Mouse (Mus musculus) liver, embryonic 12.5 days (tissue): ENCODE data around the gene Mat2b. TPM values are rescaled to one million over a fixed set of nuclear protein-coding genes. Genes with fewer than 3 reads are reported as not detected.

ENCODE experiments used
- ATAC-seq: fragments of 200-750 bp; cut with Nextera tagmentation; 2 replicates; pipeline ENCODE4 v1.8.0; 2017; ENCODE audit warnings: moderate number of reproducible peaks, mild to moderate bottlenecking, moderate library complexity
- H3K27ac ChIP-seq: fragments of 300-500 bp; sonication (generic); 2 replicates; pipeline ENCODE4 v1.5.1; 2016; ENCODE audit warnings: mild to moderate bottlenecking
- H3K27me3 ChIP-seq: fragments of 300-500 bp; sonication (generic); replicated peaks from 2 replicates; pipeline ENCODE4 v1.6.1; 2016; ENCODE audit warnings: mild to moderate bottlenecking, moderate library complexity
- H3K36me3 ChIP-seq: fragments of 300-500 bp; sonication (generic); 2 replicates; pipeline ENCODE4 v1.6.1; 2016; ENCODE audit warnings: mild to moderate bottlenecking, moderate library complexity
- H3K4me1 ChIP-seq: fragments of 300-500 bp; sonication (generic); 2 replicates; pipeline ENCODE4 v1.6.1; 2016
- H3K4me2 ChIP-seq: fragments of 300-500 bp; sonication (generic); 2 replicates; pipeline ENCODE4 v1.6.1; 2016; ENCODE audit warnings: mild to moderate bottlenecking, moderate library complexity
- H3K4me3 ChIP-seq: fragments of 300-500 bp; sonication (generic); 2 replicates; pipeline ENCODE4 v1.5.1; 2016; ENCODE audit warnings: mild to moderate bottlenecking, moderate library complexity
- H3K9ac ChIP-seq: fragments of 300-500 bp; sonication (generic); 2 replicates; pipeline ENCODE4 v1.6.1; 2016; ENCODE audit warnings: mild to moderate bottlenecking, moderate library complexity
- H3K9me3 ChIP-seq: fragments of 300-500 bp; sonication (generic); replicated peaks from 2 replicates; pipeline ENCODE4 v1.6.1; 2016; ENCODE audit warnings: mild to moderate bottlenecking, moderate library complexity
- WGBS: fragments of 180-500 bp; shearing (Covaris S2); methylation state at CpG from one replicate; pipeline ENCODE4 v1.1.7; 2016; ENCODE audit not compliant: insufficient replicate concordance; 5-methylcytosine and 5-hydroxymethylcytosine counted together
- polyA plus RNA-seq: library from polyadenylated mRNA; unstranded; fragments of >200 nt; fragmentation: Nextera tagmentation; extraction: Ambion mirVana; gene quantifications from 2 replicates; pipeline ENCODE4 v1.2.1, GENCODE M21; 2016

Gene Mat2b
- polyA plus RNA-seq, 1 experiment from 2014 or later: 64.8 TPM

DNA sequence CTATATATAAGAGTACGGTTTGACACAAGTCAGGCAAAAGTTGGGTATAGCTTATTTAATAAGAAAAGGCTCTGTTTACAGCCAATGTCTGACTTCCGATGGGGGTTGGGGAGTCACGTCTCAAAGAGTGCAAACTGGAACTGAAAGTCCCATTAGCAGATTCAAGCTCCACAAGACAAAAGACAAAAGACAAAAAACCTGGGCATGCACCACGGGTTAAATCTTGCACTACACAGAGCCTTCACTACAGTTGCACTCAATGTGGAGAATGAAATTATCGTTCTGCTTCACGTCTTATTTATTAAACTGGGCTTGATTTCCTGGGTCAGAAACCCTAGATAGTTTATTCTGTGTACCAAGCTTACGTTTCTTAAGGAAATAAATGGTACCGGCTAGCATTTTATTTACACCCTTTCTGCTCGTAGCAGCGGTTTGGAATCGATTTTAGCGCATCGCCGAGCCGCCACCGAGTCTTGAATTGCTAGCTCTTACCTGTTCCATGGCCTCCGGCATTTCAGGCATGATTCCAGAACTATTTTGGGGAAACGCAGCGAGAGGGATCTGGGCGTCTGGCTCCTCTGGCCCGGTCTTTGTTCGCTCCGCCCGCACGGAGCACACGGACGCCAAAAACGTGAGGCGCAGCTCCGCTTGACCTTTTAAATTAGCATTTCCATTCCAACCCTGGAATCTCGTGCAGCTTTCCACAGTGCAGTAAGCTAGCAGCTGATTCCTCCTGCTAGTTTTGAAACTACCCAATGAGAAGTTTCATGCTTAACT is 504 bp downstream of the Mat2b start:
- peak overlapping the region; percentile 96 for H3K27ac ChIP-seq
- H3K4me2 ChIP-seq: peak overlapping the region; percentile 91
- H3K27me3 ChIP-seq: no peaks in the 10 kb centered on the region
- peaks cover 32% of the 10 kb centered on the region for H3K4me1 ChIP-seq
- peak overlapping the region; percentile 79 for H3K9ac ChIP-seq
- no peaks in the 10 kb centered on the region for H3K9me3 ChIP-seq
- under 1% methylated on average over 31 of the region's 31 CpGs for WGBS
- peaks cover 4% of the 10 kb centered on the region; the same call in 1 of the 2 replicates for H3K36me3 ChIP-seq
- H3K4me3 ChIP-seq: peak overlapping the region; percentile 86
- no peak for ATAC-seq

- under 1% methylated on average over 16 of the region's 16 CpGs for WGBS
- peak overlapping the region; percentile 96 for H3K27ac ChIP-seq
- peak overlapping the region; percentile 86 for H3K4me3 ChIP-seq
- H3K4me1 ChIP-seq: peaks cover 32% of the 10 kb centered on the region
- peak; percentile 33 for ATAC-seq
- H3K27me3 ChIP-seq: no peaks in the 10 kb centered on the region
- peak overlapping the region; percentile 79 for H3K9ac ChIP-seq
- peak overlapping the region; percentile 91 for H3K4me2 ChIP-seq
- 0 out of 2 replicates have a peak, but pooled peaks cover 3% of the 10 kb centered on the region for H3K36me3 ChIP-seq
- H3K9me3 ChIP-seq: no peaks in the 10 kb centered on the region
Observed at GRCm38 (mm10) chr11:40693366-40693951, 1.5 kb downstream of the Mat2b start.

- Histone ChIP-seq H3K4me3 (peak overlapping the region; percentile 86), H3K27me3 (no peaks in the 10 kb centered on the region), H3K9me3 (no peaks in the 10 kb centered on the region), H3K4me1 (peaks cover 32% of the 10 kb centered on the region), H3K36me3 (peaks cover 9% of the 10 kb centered on the region), H3K9ac (peak overlapping the region; percentile 79), H3K27ac (peak overlapping the region; percentile 96), H3K4me2 (peak overlapping the region; percentile 91)
- peak; percentile 97 for ATAC-seq
- WGBS: under 1% methylated on average over 36 of the region's 36 CpGs
Observed at GRCm38 (mm10) chr11:40692511-40693365, 2.3 kb downstream of the Mat2b start.

GRCm38 (mm10) chr11:40692101-40692509 is 2.9 kb downstream of the Mat2b start:
- H3K4me2 ChIP-seq: peak overlapping the region; percentile 91
- H3K36me3 ChIP-seq: peaks cover 15% of the 10 kb centered on the region
- 1% methylated on average over 28 of the region's 28 CpGs for WGBS
- peak overlapping the region; percentile 96 for H3K27ac ChIP-seq
- ATAC-seq: peak; percentile 88
- no peaks in the 10 kb centered on the region for H3K9me3 ChIP-seq
- peak overlapping the region; percentile 86 for H3K4me3 ChIP-seq
- peak overlapping the region; percentile 79 for H3K9ac ChIP-seq
- H3K27me3 ChIP-seq: no peaks in the 10 kb centered on the region
- peaks cover 32% of the 10 kb centered on the region for H3K4me1 ChIP-seq

DNA sequence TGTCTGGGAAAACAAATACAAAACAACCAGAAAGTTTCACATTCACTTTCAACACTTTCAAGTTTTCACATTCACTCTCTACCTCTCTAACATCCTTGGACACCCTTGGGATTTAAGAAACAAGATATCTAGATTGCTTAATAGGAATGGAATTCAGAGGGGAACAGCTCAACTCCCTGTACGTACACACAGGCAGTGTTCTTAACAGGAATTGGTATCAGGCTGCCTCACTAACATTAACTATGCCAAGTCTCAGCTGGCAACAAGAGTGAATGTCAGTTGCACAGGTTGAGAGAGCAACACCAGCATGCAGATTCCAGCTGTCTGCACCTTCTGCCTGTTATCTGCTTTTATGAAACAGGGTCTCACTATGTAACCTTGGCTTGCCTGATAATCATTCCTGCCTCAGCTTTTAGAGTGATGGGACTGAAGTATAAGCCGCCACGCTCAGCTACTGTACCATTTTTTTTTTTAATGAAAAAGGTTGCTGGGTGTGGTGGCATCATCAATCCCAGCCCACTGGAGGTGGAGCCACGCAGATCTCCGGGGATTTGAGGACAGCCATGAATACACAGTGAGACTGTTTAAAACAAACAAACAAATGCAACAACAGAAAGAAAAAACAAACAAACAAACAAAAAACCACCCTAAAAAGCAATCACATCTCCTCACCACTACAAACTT is 4.4 kb downstream of the Mat2b start:
- no peak overlapping the region for H3K9ac ChIP-seq
- H3K36me3 ChIP-seq: peaks cover 30% of the 10 kb centered on the region
- ATAC-seq: no peak
- no peaks in the 10 kb centered on the region for H3K27me3 ChIP-seq
- WGBS: 48% methylated on average over 5 of the region's 5 CpGs
- peak overlapping the region; percentile 86 for H3K4me3 ChIP-seq
- peaks cover 32% of the 10 kb centered on the region for H3K4me1 ChIP-seq
- H3K27ac ChIP-seq: peak overlapping the region; percentile 36; the same call in 1 of the 2 replicates
- peak overlapping the region; percentile 91 for H3K4me2 ChIP-seq
- H3K9me3 ChIP-seq: no peaks in the 10 kb centered on the region

DNA sequence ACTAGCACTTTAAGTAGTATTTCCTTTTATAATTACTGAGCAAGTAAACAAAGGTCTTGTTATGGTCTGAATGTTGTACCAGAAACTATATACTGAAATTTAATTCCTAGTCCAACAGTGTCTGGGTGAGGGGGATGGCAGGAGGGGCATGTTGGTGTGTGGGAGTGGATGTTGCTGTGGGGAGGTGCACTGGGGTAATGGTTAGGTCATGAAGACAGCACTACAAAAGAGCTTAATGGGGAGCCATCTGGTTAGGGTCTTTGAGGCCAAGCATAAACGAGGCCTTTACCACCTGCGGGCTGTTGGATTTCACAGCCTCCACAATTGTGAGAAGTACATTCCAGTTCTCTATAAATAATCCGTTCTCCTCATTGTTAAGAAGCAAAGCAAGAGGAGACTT is 11.7 kb downstream of the Mat2b start:
- Histone ChIP-seq H3K27me3 (no peaks in the 10 kb centered on the region), H3K9me3 (no peaks in the 10 kb centered on the region), H3K9ac (no peak overlapping the region), H3K4me3 (no peak overlapping the region), H3K36me3 (peaks cover 95% of the 10 kb centered on the region), H3K4me1 (no peaks in the 10 kb centered on the region), H3K4me2 (no peak overlapping the region), H3K27ac (no peak overlapping the region)
- 80% methylated on average over 3 of the region's 3 CpGs for WGBS
- no peak for ATAC-seq

GRCm38 (mm10) chr11:40682456-40682855 is 12.5 kb downstream of the Mat2b start:
- no peaks in the 10 kb centered on the region for H3K27me3 ChIP-seq
- H3K4me3 ChIP-seq: no peak overlapping the region
- H3K27ac ChIP-seq: no peak overlapping the region
- no peak for ATAC-seq
- peaks cover 96% of the 10 kb centered on the region for H3K36me3 ChIP-seq
- H3K4me2 ChIP-seq: no peak overlapping the region
- 82% methylated on average over 3 of the region's 3 CpGs for WGBS
- no peaks in the 10 kb centered on the region for H3K9me3 ChIP-seq
- no peak overlapping the region for H3K9ac ChIP-seq
- no peaks in the 10 kb centered on the region for H3K4me1 ChIP-seq

DNA sequence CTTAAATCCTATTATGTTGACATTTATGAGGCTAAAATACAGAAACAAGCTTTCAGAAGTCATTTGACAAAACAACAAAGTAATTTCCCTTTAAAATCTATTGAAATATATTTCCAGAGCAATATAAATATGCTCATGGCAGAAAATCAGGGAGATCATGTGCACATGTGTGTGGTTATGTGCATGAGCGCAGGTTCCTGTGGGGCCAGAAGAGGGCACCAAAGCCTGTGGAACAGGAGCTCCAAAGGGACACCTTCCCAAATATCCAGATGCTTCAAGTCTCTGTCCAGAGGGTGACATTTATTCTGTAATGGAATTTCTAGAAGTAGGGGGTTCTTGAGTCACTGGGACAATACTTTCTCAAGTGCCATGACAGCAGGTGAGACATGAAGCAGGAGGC is 17.8 kb downstream of the Mat2b start:
- no peak overlapping the region for H3K27ac ChIP-seq
- H3K4me2 ChIP-seq: no peak overlapping the region
- H3K36me3 ChIP-seq: peaks cover 50% of the 10 kb centered on the region
- no peak for ATAC-seq
- no peak overlapping the region for H3K4me3 ChIP-seq
- H3K9ac ChIP-seq: no peak overlapping the region
- no peaks in the 10 kb centered on the region for H3K9me3 ChIP-seq
- WGBS: 87% methylated on average over 1 of the region's 1 CpGs
- no peaks in the 10 kb centered on the region for H3K4me1 ChIP-seq
- no peaks in the 10 kb centered on the region for H3K27me3 ChIP-seq

GRCm38 (mm10) chr11:40675014-40675730 is 19.8 kb downstream of the Mat2b start:
- H3K27me3 ChIP-seq: no peaks in the 10 kb centered on the region
- no peak overlapping the region for H3K4me2 ChIP-seq
- H3K4me3 ChIP-seq: no peak overlapping the region
- H3K9me3 ChIP-seq: no peaks in the 10 kb centered on the region
- no peak overlapping the region for H3K27ac ChIP-seq
- H3K36me3 ChIP-seq: peaks cover 32% of the 10 kb centered on the region
- 58% methylated on average over 4 of the region's 4 CpGs for WGBS
- no peak overlapping the region for H3K9ac ChIP-seq
- H3K4me1 ChIP-seq: no peaks in the 10 kb centered on the region
- ATAC-seq: no peak

DNA sequence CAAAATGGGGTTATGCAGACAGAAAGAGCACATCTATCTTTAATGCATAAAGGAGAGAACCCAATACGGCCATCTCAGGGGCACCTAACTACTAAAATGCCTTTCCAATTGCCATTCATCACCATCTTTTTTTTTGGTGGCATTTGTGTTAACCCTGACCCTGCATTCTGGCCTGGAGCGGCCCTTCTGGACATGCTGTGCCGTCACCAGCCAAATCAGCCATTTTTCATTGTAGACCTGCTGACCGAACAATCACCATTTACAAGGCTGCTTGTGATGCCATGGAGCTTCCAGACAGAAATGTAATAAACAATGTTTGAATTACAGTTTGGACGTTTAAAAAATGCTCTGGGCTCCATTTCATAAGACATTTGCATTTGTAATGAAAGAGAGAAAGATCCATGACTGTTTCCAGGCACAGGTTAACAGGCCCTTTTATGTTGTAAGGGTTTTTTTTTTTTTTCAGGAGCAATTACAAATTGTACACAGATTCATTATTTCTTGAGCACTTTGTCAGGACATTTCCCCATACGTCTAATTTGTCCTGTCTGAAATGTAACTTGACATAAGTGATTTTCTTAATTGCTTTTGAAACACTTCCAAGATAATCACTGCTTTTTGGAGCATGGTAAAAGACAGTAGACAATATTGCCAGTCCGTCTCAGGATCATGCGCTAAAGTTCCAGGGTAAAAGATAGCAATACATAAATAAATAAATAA is 45.1 kb downstream of the Mat2b start:
- WGBS: 76% methylated on average over 8 of the region's 8 CpGs
- Histone ChIP-seq H3K27ac (no peak overlapping the region), H3K9ac (no peak overlapping the region), H3K9me3 (no peaks in the 10 kb centered on the region), H3K4me3 (no peak overlapping the region), H3K4me2 (no peak overlapping the region), H3K4me1 (no peaks in the 10 kb centered on the region), H3K36me3 (no peaks in the 10 kb centered on the region), H3K27me3 (no peaks in the 10 kb centered on the region)
- ATAC-seq: no peak
